Mouse (Mus musculus) left cerebral cortex, adult 2 months (tissue): Measurements from ENCODE around the gene Homer3. TPM values are rescaled to one million over a fixed set of nuclear protein-coding genes. Genes with fewer than 3 reads are reported as not detected.

Experiments used
- DNase-seq, 2 experiments: peaks; one replicate each; pipeline ENCODE4 v3.0.0; 2021 to 2022; ENCODE audit warnings: low spot score in 2 of 2, mixed read lengths in 1 of 2; ENCODE audit errors: extremely low spot score in 1 of 2
- H3K27ac ChIP-seq: fragments of 200-600 bp; 2 replicates; pipeline ENCODE4 v1.8.1; 2022
- H3K4me3 ChIP-seq: fragments of 200-600 bp; 2 replicates; pipeline ENCODE4 v1.8.1; 2022
- CTCF ChIP-seq: fragments of 200-600 bp; IDR thresholded peaks from 2 replicates; pipeline ENCODE4 v1.8.1; 2022; ENCODE audit warnings: antibody characterized with exemption, mild to moderate bottlenecking, moderate library complexity
- intact Hi-C: fragments of 180-260 bp; cut with DNase I; formaldehyde crosslinking; loops from one replicate; pipeline ENCODE4 v1.15.1; 2025
- total RNA-seq, 2 experiments: library from RNA; stranded (reverse); gene quantifications; 2 replicates each; pipeline ENCODE4 v1.2.3; 2021

Homer3 gene
- total RNA-seq, 2 experiments from 2014 or later = 6.9 to 7.3 TPM

- intact Hi-C loops = no loop called here
- TF ChIP-seq CTCF = no peak
- H3K27ac ChIP-seq = no peak overlapping the region
- H3K4me3 ChIP-seq = no peak overlapping the region
- DNase-seq = no peak
Measured at GRCm38 (mm10) chr8:70327512-70327911, 44.9 kb downstream of the Homer3 start.

- intact Hi-C loops = no loop called here
- no peak within 1 kb of the TSS for H3K4me3 ChIP-seq
- TF ChIP-seq CTCF = no peak
- no peak for DNase-seq
- H3K27ac ChIP-seq = peak within 1 kb of the TSS; percentile 63
Measured at GRCm38 (mm10) chr8:70329124-70329834, 46.7 kb downstream of the Homer3 start, which contains the start of gene Gdf1. Gdf1 (plus strand) TSS chr8:70329817.

GRCm38 (mm10) chr8:70329835-70330740 is 47.5 kb downstream of the Homer3 start:
- H3K27ac ChIP-seq = peak overlapping the region; percentile 63
- H3K4me3 ChIP-seq = no peak overlapping the region
- intact Hi-C loops = no loop called here
- peak in 1 of 2 experiments; percentile 37 for DNase-seq
- no peak for TF ChIP-seq CTCF

GRCm38 (mm10) chr8:70330741-70331364 is 48.2 kb downstream of the Homer3 start:
- peak overlapping the region; percentile 63 for H3K27ac ChIP-seq
- no peak overlapping the region for H3K4me3 ChIP-seq
- DNase-seq = peak; percentile 67 to 70
- intact Hi-C loops = no loop called here
- TF ChIP-seq CTCF = peak; percentile 55

- DNase-seq = peak in 1 of 2 experiments; percentile 41
- no peak for TF ChIP-seq CTCF
- Histone ChIP-seq H3K27ac (peak overlapping the region; percentile 63), H3K4me3 (no peak overlapping the region)
- intact Hi-C loops = no loop called here
Measured at GRCm38 (mm10) chr8:70331526-70331925, 48.9 kb downstream of the Homer3 start.

GRCm38 (mm10) chr8:70332070-70332877 is 49.6 kb downstream of the Homer3 start:
- intact Hi-C loops = no loop called here
- Histone ChIP-seq H3K27ac (peak overlapping the region; percentile 10; the same call in 1 of the 2 replicates), H3K4me3 (no peak overlapping the region)
- TF ChIP-seq CTCF = peak; percentile 92
- DNase-seq = peak; percentile 80 to 84

- intact Hi-C loops = no loop called here
Measured at GRCm38 (mm10) chr8:70332878-70333202, 50.2 kb downstream of the Homer3 start.

GRCm38 (mm10) chr8:70338931-70339330 is 56.3 kb downstream of the Homer3 start:
- no peak for TF ChIP-seq CTCF
- DNase-seq = no peak
- intact Hi-C loops = no loop called here
- Histone ChIP-seq H3K27ac (no peak overlapping the region), H3K4me3 (no peak overlapping the region)

More at GRCm38 (mm10) chr8:70332878-70333202, 50.2 kb downstream of the Homer3 start:
- no peak overlapping the region for H3K4me3 ChIP-seq
- H3K27ac ChIP-seq = no peak overlapping the region; the same call in 1 of the 2 replicates
- TF ChIP-seq CTCF = no peak
- no peak for DNase-seq

GRCm38 (mm10) chr8:70340659-70341058 is 58.0 kb downstream of the Homer3 start:
- Histone ChIP-seq H3K4me3 (no peak overlapping the region), H3K27ac (no peak overlapping the region)
- intact Hi-C loops = no loop called here
- DNase-seq = no peak
- no peak for TF ChIP-seq CTCF

- no peak for DNase-seq
- no peak for TF ChIP-seq CTCF
- H3K4me3 ChIP-seq = no peak overlapping the region
- intact Hi-C loops = no loop called here
- H3K27ac ChIP-seq = no peak overlapping the region
Measured at GRCm38 (mm10) chr8:70342007-70342406, 59.4 kb downstream of the Homer3 start.

GRCm38 (mm10) chr8:70343076-70343475 is 60.4 kb downstream of the Homer3 start:
- Histone ChIP-seq H3K4me3 (no peak overlapping the region), H3K27ac (no peak overlapping the region)
- DNase-seq = no peak
- no peak for TF ChIP-seq CTCF
- intact Hi-C loops = no loop called here
